Mouse (Mus musculus): ENCODE data around the gene Gpatch2l.

GRCm38 (mm10) chr12:86254910-86255309 lies 13.3 kb downstream of the Gpatch2l start:
- TF ChIP-seq CTCF (IDR thresholded peaks at IDR 0.05; ENCODE audit: extremely low read depth, insufficient read depth, insufficient read length, insufficient replicate concordance): no peak
- no peak for TF ChIP-seq POLR2A (IDR thresholded peaks at IDR 0.05; ENCODE audit: low read depth, low read length)

All from spleen, adult 2 months (tissue).